Mouse (Mus musculus) midbrain, postnatal 0 days (tissue): ENCODE data around the gene Slx1b. TPM values are rescaled to one million over a fixed set of nuclear protein-coding genes. Genes with fewer than 3 reads are reported as not detected.

ENCODE experiments used
- ATAC-seq: fragments of 200-750 bp; cut with Nextera tagmentation; 2 replicates; pipeline ENCODE4 v1.8.0; 2017; ENCODE audit warnings: moderate number of reproducible peaks, mild to moderate bottlenecking, moderate TSS enrichment, moderate library complexity; ENCODE audit not compliant: low FRiP score
- DNase-seq: peaks from one replicate; pipeline ENCODE4 v3.0.0-alpha.2; 2015; ENCODE audit warnings: low spot score
- H3K27ac ChIP-seq: fragments of 300-500 bp; sonication (generic); 2 replicates; pipeline ENCODE4 v1.5.1; 2014; ENCODE audit warnings: low read depth, mild to moderate bottlenecking, low read length, mixed read lengths
- H3K27me3 ChIP-seq: fragments of 300-500 bp; sonication (generic); 2 replicates; pipeline ENCODE4 v1.6.1; 2014; ENCODE audit warnings: low read length, control low read depth, mixed read lengths; ENCODE audit not compliant: insufficient read depth
- H3K36me3 ChIP-seq: fragments of 300-500 bp; sonication (generic); 2 replicates; pipeline ENCODE4 v1.6.1; 2014; ENCODE audit warnings: low read length, control low read depth, mixed read lengths; ENCODE audit not compliant: insufficient read depth
- H3K4me1 ChIP-seq: fragments of 300-500 bp; sonication (generic); 2 replicates; pipeline ENCODE4 v1.6.1; 2014; ENCODE audit warnings: mild to moderate bottlenecking, control low read depth, antibody characterized with exemption, low read length, mixed read lengths; ENCODE audit not compliant: insufficient read depth
- H3K4me2 ChIP-seq: fragments of 300-500 bp; sonication (generic); 2 replicates; pipeline ENCODE4 v1.6.1; 2014; ENCODE audit warnings: low read depth, mild to moderate bottlenecking, low read length, mixed read lengths; ENCODE audit not compliant: poor library complexity, severe bottlenecking
- H3K4me3 ChIP-seq: fragments of 300-500 bp; sonication (generic); 2 replicates; pipeline ENCODE4 v1.5.1; 2014; ENCODE audit warnings: low read depth, mild to moderate bottlenecking, low read length, moderate library complexity
- H3K9ac ChIP-seq: fragments of 300-500 bp; sonication (generic); replicated peaks from 2 replicates; pipeline ENCODE4 v1.6.1; 2014; ENCODE audit warnings: mild to moderate bottlenecking, low read length, moderate library complexity, mixed read lengths; ENCODE audit not compliant: poor library complexity, severe bottlenecking
- H3K9me3 ChIP-seq: fragments of 300-500 bp; sonication (generic); 2 replicates; pipeline ENCODE4 v1.6.1; 2016; ENCODE audit warnings: low read length, control low read depth
- CTCF ChIP-seq: IDR thresholded peaks from 2 replicates; pipeline ENCODE4 v1.5.1; 2016; ENCODE audit warnings: antibody characterized with exemption, mild to moderate bottlenecking
- WGBS: fragments of 180-500 bp; shearing (Covaris S2); extraction: QIAGEN DNeasy Blood & Tissue Kit; methylation state at CpG from one replicate; pipeline ENCODE4 v1.1.7; 2014; 5-methylcytosine and 5-hydroxymethylcytosine counted together
- polyA plus RNA-seq: library from polyadenylated mRNA; unstranded; fragments of >200 nt; fragmentation: Nextera tagmentation; extraction: Ambion mirVana; gene quantifications from 2 replicates; pipeline ENCODE4 v1.2.1, GENCODE M21; 2015
- total RNA-seq: library from RNA; depleted of rRNA; stranded (reverse); fragments of >200 nt; gene quantifications from 2 replicates; pipeline ENCODE4 v1.2.3, GENCODE M21; 2014

The Slx1b gene
- total and polyA plus RNA-seq, 2 experiments from 2014 or later = 10.9 to 25.0 TPM

DNA sequence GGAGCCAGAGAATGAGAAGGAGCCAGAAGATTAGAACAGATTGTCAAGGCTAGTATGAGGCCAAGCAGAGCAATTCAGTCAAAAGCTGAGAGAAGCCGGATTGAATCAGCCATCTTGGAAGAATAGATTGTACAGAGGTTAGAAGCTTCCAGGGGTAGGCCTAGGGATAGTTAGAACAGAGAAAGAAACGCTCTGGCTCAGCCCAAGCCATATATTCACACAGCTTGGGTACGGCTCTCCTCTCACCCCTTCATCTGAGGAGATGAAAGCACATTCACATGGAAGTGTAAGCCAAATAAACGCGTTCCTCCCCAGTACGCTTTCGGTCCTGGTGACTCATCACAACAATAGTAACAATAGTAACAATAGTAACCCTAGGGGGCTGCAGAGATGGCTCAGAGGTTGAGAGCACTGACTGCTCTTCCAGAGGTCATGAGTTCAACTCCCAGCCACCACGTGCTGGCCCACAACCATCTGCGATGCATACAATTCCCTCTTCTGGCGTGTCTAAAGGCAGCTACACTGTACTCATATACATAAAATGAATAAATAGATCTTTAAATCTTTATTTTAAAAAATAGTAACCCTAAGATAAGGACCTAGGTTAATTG is 1.0 kb downstream of the Slx1b start:
- Histone ChIP-seq H3K27ac (no peak overlapping the region), H3K4me2 (peak overlapping the region; percentile 82), H3K27me3 (no peaks in the 10 kb centered on the region), H3K9me3 (no peaks in the 10 kb centered on the region), H3K4me3 (peak overlapping the region; percentile 75), H3K4me1 (peaks cover 7% of the 10 kb centered on the region; the same call in 1 of the 2 replicates), H3K36me3 (peaks cover 21% of the 10 kb centered on the region), H3K9ac (peak overlapping the region; percentile 78)
- no peak for TF ChIP-seq CTCF
- 21% methylated on average over 10 of the region's 10 CpGs for WGBS
- ATAC-seq (no peak), DNase-seq (no peak)

DNA sequence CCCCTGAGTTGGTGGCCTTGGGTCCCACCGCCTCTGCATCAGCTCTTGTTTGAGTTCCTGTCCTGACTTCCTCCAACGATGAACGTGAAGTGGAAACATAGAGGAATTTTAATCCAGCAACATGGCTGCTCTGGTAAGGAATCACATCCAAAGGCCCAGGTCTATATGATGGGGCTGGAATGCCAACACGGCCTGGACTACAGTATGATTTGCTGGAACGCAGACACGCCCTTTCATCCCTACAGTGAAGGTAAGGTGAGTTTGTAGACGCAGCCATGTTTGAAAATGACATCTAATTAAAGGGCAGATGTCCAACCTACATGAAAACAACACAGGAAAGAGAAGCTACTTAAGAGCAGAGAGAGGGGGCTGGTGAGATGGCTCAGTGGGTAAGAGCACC is 1.8 kb downstream of the Slx1b start:
- no peak overlapping the region for H3K4me2 ChIP-seq
- H3K36me3 ChIP-seq = peaks cover 17% of the 10 kb centered on the region
- peaks cover 7% of the 10 kb centered on the region; the same call in 1 of the 2 replicates for H3K4me1 ChIP-seq
- TF ChIP-seq CTCF = no peak
- no peak overlapping the region for H3K9ac ChIP-seq
- H3K27me3 ChIP-seq = no peaks in the 10 kb centered on the region
- no peak overlapping the region for H3K4me3 ChIP-seq
- H3K9me3 ChIP-seq = no peaks in the 10 kb centered on the region
- ATAC-seq (no peak), DNase-seq (no peak)
- no peak overlapping the region for H3K27ac ChIP-seq
- WGBS = 80% methylated on average over 7 of the region's 7 CpGs

DNA sequence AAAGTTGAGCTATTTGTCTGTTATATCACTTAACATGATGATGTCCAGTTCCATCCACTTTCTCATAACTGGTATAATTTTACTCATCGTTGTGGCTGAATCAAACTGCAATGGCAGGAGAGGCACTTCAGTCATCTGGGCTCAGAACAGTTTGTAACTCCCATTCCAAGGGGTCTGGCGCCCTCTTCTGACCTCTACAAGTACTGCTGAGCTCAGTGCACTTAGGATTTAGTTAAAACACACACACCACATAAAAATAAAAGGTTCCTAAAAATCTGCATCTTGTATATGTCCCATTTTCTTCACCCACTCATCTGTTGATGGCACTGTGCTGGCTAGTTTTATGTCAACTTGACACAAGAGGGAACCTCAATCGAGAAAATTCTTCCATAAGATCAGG is 2.3 kb downstream of the Slx1b start:
- no peak overlapping the region for H3K9ac ChIP-seq
- peaks cover 7% of the 10 kb centered on the region; the same call in 1 of the 2 replicates for H3K4me1 ChIP-seq
- H3K9me3 ChIP-seq = no peaks in the 10 kb centered on the region
- 31% methylated on average over 3 of the region's 3 CpGs for WGBS
- no peak for ATAC-seq
- peak; percentile 89 for DNase-seq
- no peak overlapping the region for H3K4me3 ChIP-seq
- no peak overlapping the region for H3K27ac ChIP-seq
- no peak overlapping the region for H3K4me2 ChIP-seq
- TF ChIP-seq CTCF = peak; percentile 89
- no peaks in the 10 kb centered on the region for H3K27me3 ChIP-seq
- peaks cover 16% of the 10 kb centered on the region for H3K36me3 ChIP-seq

DNA sequence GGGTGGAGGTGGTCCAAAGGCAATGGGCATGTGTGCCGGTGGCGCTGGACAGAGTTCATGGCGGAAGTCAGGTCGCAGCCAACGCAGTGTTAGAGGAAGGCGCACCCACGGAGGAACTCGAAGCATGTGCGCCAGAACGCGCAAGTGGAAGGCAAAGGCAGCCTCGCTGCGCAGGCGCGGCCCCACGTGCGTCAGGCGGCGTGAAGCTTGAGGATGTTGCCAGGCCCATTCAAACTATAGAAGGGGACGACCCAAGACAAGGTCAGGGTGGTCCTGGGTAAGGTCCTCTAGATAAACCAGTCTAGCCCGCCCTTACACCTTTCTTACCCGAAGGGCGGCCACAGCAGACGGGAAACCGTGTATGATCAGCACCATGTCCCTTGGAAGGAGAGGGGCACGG is 3.2 kb downstream of the Slx1b start:
- H3K9ac ChIP-seq = no peak overlapping the region
- no peak overlapping the region for H3K4me3 ChIP-seq
- TF ChIP-seq CTCF = no peak
- no peak overlapping the region for H3K27ac ChIP-seq
- peaks cover 7% of the 10 kb centered on the region; the same call in 1 of the 2 replicates for H3K4me1 ChIP-seq
- ATAC-seq (no peak), DNase-seq (no peak)
- peaks cover 15% of the 10 kb centered on the region for H3K36me3 ChIP-seq
- no peaks in the 10 kb centered on the region for H3K9me3 ChIP-seq
- WGBS = 96% methylated on average over 26 of the region's 26 CpGs
- H3K4me2 ChIP-seq = no peak overlapping the region
- no peaks in the 10 kb centered on the region for H3K27me3 ChIP-seq

DNA sequence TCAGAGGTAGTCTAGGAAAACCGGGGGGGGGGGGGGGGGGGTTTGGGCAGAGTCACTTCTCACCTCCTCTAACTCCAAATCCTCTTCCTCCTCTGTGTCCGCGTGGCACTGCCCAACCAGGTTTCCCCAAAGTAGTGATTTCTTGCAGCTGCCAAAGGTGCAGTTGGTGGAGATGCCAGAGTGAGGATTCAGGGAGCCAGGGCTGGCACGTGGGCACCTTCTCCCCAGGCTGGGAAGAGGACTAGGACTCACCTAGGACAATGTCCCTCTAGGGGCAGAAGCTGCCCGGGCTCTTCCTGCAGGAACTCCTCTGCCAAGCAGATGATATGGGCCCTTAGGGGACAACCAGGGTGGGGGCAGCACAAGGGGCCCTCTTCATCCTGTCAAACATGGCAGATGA is 3.9 kb downstream of the Slx1b start:
- Histone ChIP-seq H3K4me2 (no peak overlapping the region), H3K4me3 (no peak overlapping the region), H3K27me3 (no peaks in the 10 kb centered on the region), H3K36me3 (peaks cover 15% of the 10 kb centered on the region), H3K4me1 (peaks cover under 1% of the 10 kb centered on the region; the same call in 1 of the 2 replicates), H3K9me3 (no peaks in the 10 kb centered on the region), H3K27ac (no peak overlapping the region), H3K9ac (no peak overlapping the region)
- WGBS = 79% methylated on average over 5 of the region's 5 CpGs
- no peak for TF ChIP-seq CTCF
- ATAC-seq (no peak), DNase-seq (no peak)

DNA sequence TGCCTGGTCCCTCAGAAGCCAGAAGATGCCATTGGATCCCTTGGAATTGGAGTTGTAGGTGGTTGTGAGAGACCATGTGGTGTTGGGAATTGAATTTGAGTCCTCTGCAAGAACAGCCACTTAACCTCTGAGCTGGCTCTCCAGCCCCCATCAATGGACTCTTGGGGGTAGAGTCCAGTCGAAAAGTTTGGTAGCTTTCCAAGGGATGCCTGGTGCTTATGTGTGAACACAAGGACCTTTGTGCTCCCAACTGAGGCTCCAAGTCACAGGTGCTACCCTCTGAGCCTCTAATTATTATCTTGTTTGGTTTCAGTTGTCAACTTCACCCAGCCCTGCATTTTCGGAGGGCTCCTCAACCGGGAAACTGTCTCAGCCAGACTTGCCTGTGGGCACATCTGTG is 4.8 kb downstream of the Slx1b start:
- H3K9ac ChIP-seq = no peak overlapping the region
- peaks cover 15% of the 10 kb centered on the region for H3K36me3 ChIP-seq
- no peak overlapping the region for H3K4me3 ChIP-seq
- no peak overlapping the region for H3K4me2 ChIP-seq
- no peaks in the 10 kb centered on the region for H3K27me3 ChIP-seq
- no peak overlapping the region for H3K27ac ChIP-seq
- H3K9me3 ChIP-seq = no peaks in the 10 kb centered on the region
- 92% methylated on average over 3 of the region's 3 CpGs for WGBS
- no peaks in the 10 kb centered on the region for H3K4me1 ChIP-seq
- TF ChIP-seq CTCF = no peak
- DNase-seq = no peak
- ATAC-seq = no peak
